Mouse (Mus musculus) lung, adult 2 months (tissue): ENCODE measurements at regions not wholly inside any gene's neighbourhood (a gene's known extent, or its start where the extent isn't known, plus 50 kb on each side); places are given as distances from the start of the nearest gene placed in this dataset.
A peak's percentile ranks its signal among the peaks of the same experiment; 100 is the strongest.

Source experiments
- DNase-seq: peaks from one replicate; pipeline ENCODE4 v3.0.0; 2022
- H3K4me1 ChIP-seq: fragments of 200-500 bp; 2 replicates; pipeline ENCODE4 v1.6.1; 2011; ENCODE audit warnings: low read length; ENCODE audit not compliant: control insufficient read depth, insufficient read depth
- H3K4me3 ChIP-seq: fragments of 200-500 bp; replicated peaks from 2 replicates; pipeline ENCODE3; 2011; ENCODE audit warnings: low read depth, mild to moderate bottlenecking, control low read depth, low read length; ENCODE audit errors: extremely low read depth
- CTCF ChIP-seq: fragments of 200-500 bp; IDR thresholded peaks from 2 replicates; pipeline ENCODE4 v1.5.1; 2011; ENCODE audit warnings: mild to moderate bottlenecking, low read length, control low read depth; ENCODE audit not compliant: insufficient read depth
- POLR2A ChIP-seq: fragments of 200-500 bp; IDR thresholded peaks from 2 replicates; pipeline ENCODE4 v1.6.1; 2011; ENCODE audit warnings: low read depth, mild to moderate bottlenecking, control low read depth, low read length, borderline replicate concordance; ENCODE audit errors: extremely low read depth
- WGBS: fragments of 180-500 bp; shearing (Covaris S2); methylation state at CpG from one replicate; pipeline ENCODE4 v1.1.7; 2018; 5-methylcytosine and 5-hydroxymethylcytosine counted together

DNA sequence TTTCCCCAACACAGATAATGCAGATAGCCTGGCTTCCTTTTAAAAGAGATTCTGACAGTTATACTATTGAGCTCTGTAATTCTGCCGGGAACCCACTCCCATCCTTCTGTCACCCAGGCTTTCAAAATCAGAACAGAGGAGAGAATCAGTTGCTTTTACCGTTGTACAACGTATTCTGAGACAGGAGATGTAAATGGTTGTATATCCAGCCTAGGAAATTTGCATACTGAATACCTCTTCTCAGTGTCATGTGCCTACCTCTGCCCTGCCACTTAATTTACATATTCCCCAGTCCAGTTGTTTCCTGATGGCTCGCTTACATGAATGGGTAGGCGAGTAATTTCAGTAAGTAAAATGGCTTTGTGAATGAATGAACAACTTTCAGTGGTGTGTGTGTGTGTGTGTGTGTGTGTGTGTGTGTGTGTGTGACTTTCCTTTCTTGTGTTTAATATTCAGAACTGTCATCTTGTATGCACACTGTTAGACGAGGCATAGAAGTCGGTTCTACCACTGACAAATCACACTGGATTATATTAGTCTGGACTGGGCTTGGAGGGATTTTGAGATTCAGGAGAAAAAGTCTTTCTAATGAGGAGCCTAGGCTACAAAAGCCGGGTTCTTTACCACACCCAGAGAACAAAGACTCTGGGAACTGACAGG lies 282.2 kb upstream of the Cdh6 start:
- WGBS, result 74% methylated on average over 8 of the region's 8 CpGs
- H3K4me3 ChIP-seq, result no peak overlapping the region
- TF ChIP-seq CTCF (no peak), POLR2A (no peak)
- H3K4me1 ChIP-seq, result no peaks in the 10 kb centered on the region
- DNase-seq, result no peak

GRCm38 (mm10) chr15:13450385-13450784 lies 276.9 kb upstream of the Cdh6 start:
- TF ChIP-seq CTCF (no peak), POLR2A (no peak)
- WGBS, result 90% methylated on average over 5 of the region's 5 CpGs
- no peaks in the 10 kb centered on the region for H3K4me1 ChIP-seq
- no peak overlapping the region for H3K4me3 ChIP-seq
- no peak for DNase-seq

DNA sequence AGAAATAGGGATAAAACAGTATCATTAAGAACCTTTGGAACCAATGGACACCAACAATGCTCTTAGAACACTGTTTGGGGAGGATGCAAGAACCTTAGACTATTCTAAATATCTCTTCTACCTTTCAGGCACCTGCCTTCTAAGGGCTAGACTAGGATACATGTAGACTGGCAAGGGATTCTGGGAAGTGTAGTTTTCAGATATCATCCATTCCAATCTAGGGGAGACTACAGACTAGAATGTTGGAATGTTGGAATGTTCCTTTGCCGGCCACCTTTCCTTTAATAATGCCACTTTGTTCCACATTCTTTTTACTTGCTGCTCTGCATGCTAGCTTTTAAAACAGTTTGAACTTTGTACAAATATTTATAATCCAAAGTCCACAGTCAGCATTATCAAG lies 261.1 kb upstream of the Cdh6 start:
- DNase-seq, result no peak
- no peak for TF ChIP-seq CTCF
- no peak for TF ChIP-seq POLR2A
- WGBS, result 71% methylated on average over 1 of the region's 1 CpGs
- H3K4me3 ChIP-seq, result no peak overlapping the region
- no peaks in the 10 kb centered on the region for H3K4me1 ChIP-seq

DNA sequence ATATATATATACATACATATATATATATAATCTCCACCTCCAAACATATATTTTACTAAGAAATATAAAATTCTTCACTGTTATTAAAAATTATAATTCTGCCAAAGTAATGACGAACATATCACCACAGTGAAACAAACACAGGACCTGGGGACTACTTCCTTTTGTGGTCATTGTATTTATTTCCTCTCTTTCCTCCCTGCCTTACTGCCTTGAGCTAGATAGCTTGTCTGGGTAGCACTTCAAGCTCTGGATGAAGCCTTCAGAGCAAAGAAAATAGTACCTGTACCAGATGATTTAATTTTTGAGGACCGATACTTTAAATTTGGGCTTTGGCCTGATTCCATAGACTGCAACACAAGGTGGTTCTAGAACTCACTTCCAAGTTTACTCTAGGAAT lies 259.5 kb upstream of the Cdh6 start:
- no peak overlapping the region for H3K4me3 ChIP-seq
- no peak for DNase-seq
- 61% methylated on average over 2 of the region's 2 CpGs for WGBS
- TF ChIP-seq CTCF (no peak), POLR2A (no peak)
- no peaks in the 10 kb centered on the region for H3K4me1 ChIP-seq

DNA sequence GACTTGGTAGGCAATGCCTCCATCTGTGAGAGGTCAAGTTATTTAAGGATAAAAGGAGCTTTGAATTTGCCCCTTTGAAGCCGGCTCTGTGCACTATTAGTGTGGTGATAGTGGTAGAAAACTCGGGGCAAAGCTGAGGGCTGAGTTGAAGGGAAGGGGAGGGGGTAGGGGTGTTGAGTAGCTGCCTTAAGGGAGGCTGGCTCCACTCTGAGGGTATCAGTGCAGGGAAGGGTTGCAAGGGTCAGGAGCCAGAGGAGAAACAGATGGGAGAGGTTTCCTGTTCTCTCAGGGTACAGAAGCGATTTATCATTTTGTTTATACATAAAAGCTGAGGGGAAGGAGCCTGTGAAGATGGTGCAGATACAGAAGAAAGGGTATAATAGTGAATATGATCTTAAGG lies 246.1 kb upstream of the Cdh6 start:
- TF ChIP-seq CTCF, result no peak
- TF ChIP-seq POLR2A, result no peak
- DNase-seq, result no peak
- 21% methylated on average over 3 of the region's 3 CpGs for WGBS
- no peaks in the 10 kb centered on the region for H3K4me1 ChIP-seq
- H3K4me3 ChIP-seq, result no peak overlapping the region

GRCm38 (mm10) chr15:13410065-13410688 lies 236.7 kb upstream of the Cdh6 start:
- 37% methylated on average over 11 of the region's 11 CpGs for WGBS
- no peak for TF ChIP-seq POLR2A
- no peak for TF ChIP-seq CTCF
- H3K4me3 ChIP-seq, result no peak overlapping the region
- no peaks in the 10 kb centered on the region for H3K4me1 ChIP-seq
- no peak for DNase-seq

- H3K4me1 ChIP-seq, result no peaks in the 10 kb centered on the region
- TF ChIP-seq POLR2A (no peak), CTCF (no peak)
- DNase-seq, result no peak
- 61% methylated on average over 6 of the region's 6 CpGs for WGBS
- no peak overlapping the region for H3K4me3 ChIP-seq
Observed at GRCm38 (mm10) chr15:13393155-13393554, 219.7 kb upstream of the Cdh6 start.

DNA sequence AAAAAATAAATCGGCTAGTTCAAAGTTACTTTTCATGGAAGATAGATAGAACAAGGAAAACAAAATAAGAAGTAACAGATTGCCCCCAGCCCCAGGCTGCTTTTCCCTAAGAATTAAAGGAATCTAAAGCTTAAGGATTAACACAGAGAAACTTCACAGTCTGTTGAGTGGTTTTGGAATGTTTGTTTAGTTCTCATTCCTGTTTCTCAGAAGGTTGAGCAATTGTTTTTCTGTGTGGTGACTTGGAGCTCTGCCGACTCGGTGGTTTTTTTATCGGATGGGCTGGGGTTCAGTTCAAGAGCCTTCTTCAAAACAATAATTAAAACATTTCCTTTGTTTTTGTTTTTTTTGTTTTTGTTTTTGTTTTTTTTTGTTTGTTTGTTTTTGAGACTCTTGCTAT lies 217.9 kb upstream of the Cdh6 start:
- peak; percentile 22 for DNase-seq
- WGBS, result 36% methylated on average over 4 of the region's 4 CpGs
- Histone ChIP-seq H3K4me3 (no peak overlapping the region), H3K4me1 (no peaks in the 10 kb centered on the region)
- TF ChIP-seq CTCF (no peak), POLR2A (no peak)

DNA sequence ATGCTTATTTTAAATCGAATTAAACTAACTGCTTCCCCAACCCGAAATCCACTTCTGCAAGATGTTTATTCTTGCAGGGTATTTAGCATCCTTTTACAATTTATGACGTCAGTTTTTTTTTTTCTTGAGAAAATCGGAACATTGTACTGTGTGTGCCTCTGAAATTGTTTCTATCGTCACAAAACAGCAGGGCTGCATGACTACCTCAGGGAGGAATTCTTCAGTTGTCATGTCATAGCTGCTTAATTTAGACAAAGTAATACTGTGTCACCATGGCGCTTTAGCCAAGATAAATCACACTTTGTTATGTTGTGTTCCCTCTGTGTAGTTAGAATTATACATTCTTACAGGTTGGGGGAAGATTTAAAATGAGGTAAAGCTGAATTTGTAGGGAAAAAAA lies 211.3 kb upstream of the Cdh6 start:
- Histone ChIP-seq H3K4me3 (no peak overlapping the region), H3K4me1 (no peaks in the 10 kb centered on the region)
- no peak for DNase-seq
- WGBS, result 28% methylated on average over 6 of the region's 6 CpGs
- TF ChIP-seq CTCF, result no peak
- no peak for TF ChIP-seq POLR2A

GRCm38 (mm10) chr15:13375590-13375989 lies 202.1 kb upstream of the Cdh6 start:
- TF ChIP-seq CTCF (no peak), POLR2A (no peak)
- no peaks in the 10 kb centered on the region for H3K4me1 ChIP-seq
- H3K4me3 ChIP-seq, result no peak overlapping the region
- 83% methylated on average over 3 of the region's 3 CpGs for WGBS
- no peak for DNase-seq
